Mouse (Mus musculus) hindbrain, embryonic 15.5 days (tissue): Measurements from ENCODE around the gene Dis3l2. TPM values are rescaled to one million over a fixed set of nuclear protein-coding genes. Genes with fewer than 3 reads are reported as not detected.

ENCODE experiments used
- ATAC-seq: fragments of 200-750 bp; cut with Nextera tagmentation; 2 replicates; pipeline ENCODE4 v1.8.0; 2017; ENCODE audit warnings: low read depth, moderate number of reproducible peaks, moderate TSS enrichment; ENCODE audit not compliant: low FRiP score
- H3K27ac ChIP-seq: fragments of 300-500 bp; sonication (generic); replicated peaks from 2 replicates; pipeline ENCODE4 v1.5.1; 2015; ENCODE audit warnings: mild to moderate bottlenecking, inconsistent platforms
- H3K27me3 ChIP-seq: fragments of 300-500 bp; sonication (generic); 2 replicates; pipeline ENCODE4 v1.6.1; 2015; ENCODE audit warnings: control low read depth, inconsistent platforms
- H3K36me3 ChIP-seq: fragments of 300-500 bp; sonication (generic); 2 replicates; pipeline ENCODE4 v1.6.1; 2015; ENCODE audit warnings: control low read depth, inconsistent platforms
- H3K4me1 ChIP-seq: fragments of 300-500 bp; sonication (generic); replicated peaks from 2 replicates; pipeline ENCODE4 v1.6.1; 2015; ENCODE audit warnings: control low read depth, inconsistent platforms
- H3K4me2 ChIP-seq: fragments of 300-500 bp; sonication (generic); 2 replicates; pipeline ENCODE4 v1.6.1; 2015; ENCODE audit warnings: moderate library complexity, mild to moderate bottlenecking, inconsistent platforms
- H3K4me3 ChIP-seq: fragments of 300-500 bp; sonication (generic); 2 replicates; pipeline ENCODE4 v1.5.1; 2015; ENCODE audit warnings: mild to moderate bottlenecking, inconsistent platforms
- H3K9ac ChIP-seq: fragments of 300-500 bp; sonication (generic); 2 replicates; pipeline ENCODE4 v1.6.1; 2015; ENCODE audit warnings: inconsistent platforms
- H3K9me3 ChIP-seq: fragments of 300-500 bp; sonication (generic); 2 replicates; pipeline ENCODE4 v1.6.1; 2016; ENCODE audit warnings: control low read depth, inconsistent platforms
- WGBS: fragments of 180-500 bp; shearing (Covaris S2); methylation state at CpG from one replicate; pipeline ENCODE4 v1.1.7; 2015; 5-methylcytosine and 5-hydroxymethylcytosine counted together
- polyA plus RNA-seq: library from polyadenylated mRNA; unstranded; fragments of >200 nt; fragmentation: Nextera tagmentation; extraction: Ambion mirVana; gene quantifications from 2 replicates; pipeline ENCODE4 v1.2.1, GENCODE M21; 2015

Gene Dis3l2
- polyA plus RNA-seq, 1 experiment from 2014 or later, result 38.1 TPM

GRCm38 (mm10) chr1:86736414-86736813 is 32.8 kb downstream of the Dis3l2 start:
- H3K36me3 ChIP-seq, result 0 out of 2 replicates have a peak, but pooled peaks cover 2% of the 10 kb centered on the region
- WGBS, result 97% methylated on average over 1 of the region's 1 CpGs

GRCm38 (mm10) chr1:86742896-86743295 is 39.3 kb downstream of the Dis3l2 start:
- WGBS, result 18% methylated on average over 3 of the region's 3 CpGs
- no peak for ATAC-seq
- Histone ChIP-seq H3K4me1 (no peaks in the 10 kb centered on the region), H3K36me3 (peaks cover 21% of the 10 kb centered on the region), H3K4me3 (no peak overlapping the region), H3K9ac (no peak overlapping the region), H3K4me2 (no peak overlapping the region), H3K27me3 (no peaks in the 10 kb centered on the region), H3K27ac (no peak overlapping the region), H3K9me3 (no peaks in the 10 kb centered on the region)

More at GRCm38 (mm10) chr1:86736414-86736813, 32.8 kb downstream of the Dis3l2 start:
- ATAC-seq, result no peak
- no peak overlapping the region for H3K27ac ChIP-seq
- H3K27me3 ChIP-seq, result no peaks in the 10 kb centered on the region
- no peaks in the 10 kb centered on the region for H3K4me1 ChIP-seq
- H3K4me2 ChIP-seq, result no peak overlapping the region
- H3K4me3 ChIP-seq, result no peak overlapping the region
- no peak overlapping the region for H3K9ac ChIP-seq
- no peaks in the 10 kb centered on the region for H3K9me3 ChIP-seq

DNA sequence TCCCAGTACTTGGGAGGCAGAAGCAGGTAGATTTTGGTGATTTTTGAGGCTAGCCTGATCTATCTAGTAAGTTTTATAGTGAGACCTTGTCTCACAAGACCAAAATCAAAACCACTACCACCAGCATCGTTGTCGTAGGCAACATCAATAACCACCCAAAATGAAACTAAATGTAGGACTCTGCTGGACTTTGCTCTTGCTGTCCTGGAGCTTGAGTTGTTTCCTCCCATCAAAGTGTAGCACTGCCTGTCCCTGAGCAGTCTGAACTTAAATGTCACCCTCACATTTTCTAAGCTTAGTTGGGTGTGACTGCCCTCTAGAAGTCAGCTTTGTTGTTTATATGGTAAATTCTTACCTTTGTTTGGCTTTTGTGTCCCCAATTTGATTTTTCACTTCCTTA is 43.4 kb downstream of the Dis3l2 start:
- no peak overlapping the region for H3K4me3 ChIP-seq
- H3K4me1 ChIP-seq, result no peaks in the 10 kb centered on the region
- 95% methylated on average over 2 of the region's 2 CpGs for WGBS
- peaks cover 38% of the 10 kb centered on the region for H3K36me3 ChIP-seq
- H3K4me2 ChIP-seq, result no peak overlapping the region
- H3K9ac ChIP-seq, result no peak overlapping the region
- no peak overlapping the region for H3K27ac ChIP-seq
- no peaks in the 10 kb centered on the region for H3K27me3 ChIP-seq
- H3K9me3 ChIP-seq, result no peaks in the 10 kb centered on the region
- ATAC-seq, result no peak

DNA sequence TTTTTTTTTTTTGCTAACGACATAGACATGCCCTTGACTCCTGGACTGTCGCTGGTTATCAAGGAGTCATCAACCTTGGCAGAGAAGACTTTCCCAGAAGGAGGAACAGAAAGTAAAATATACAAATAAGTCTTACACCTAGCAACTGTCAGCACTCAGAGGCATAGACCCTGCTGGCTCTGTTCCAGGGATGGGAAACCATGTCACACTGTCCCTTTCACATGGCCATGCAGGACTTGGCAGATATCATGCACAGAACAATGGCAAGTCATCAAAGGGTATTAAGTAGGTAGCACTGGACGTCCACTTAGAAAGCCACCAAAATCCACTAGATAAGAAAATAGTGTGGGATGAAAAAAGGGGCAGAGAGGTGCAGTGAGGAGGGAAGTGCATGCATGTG is 46.5 kb downstream of the Dis3l2 start:
- H3K27ac ChIP-seq, result no peak overlapping the region
- ATAC-seq, result no peak
- H3K9ac ChIP-seq, result no peak overlapping the region
- H3K4me2 ChIP-seq, result no peak overlapping the region
- H3K9me3 ChIP-seq, result no peaks in the 10 kb centered on the region
- no peak overlapping the region for H3K4me3 ChIP-seq
- 81% methylated on average over 3 of the region's 3 CpGs for WGBS
- H3K36me3 ChIP-seq, result peaks cover 36% of the 10 kb centered on the region
- H3K4me1 ChIP-seq, result no peaks in the 10 kb centered on the region
- no peaks in the 10 kb centered on the region for H3K27me3 ChIP-seq

DNA sequence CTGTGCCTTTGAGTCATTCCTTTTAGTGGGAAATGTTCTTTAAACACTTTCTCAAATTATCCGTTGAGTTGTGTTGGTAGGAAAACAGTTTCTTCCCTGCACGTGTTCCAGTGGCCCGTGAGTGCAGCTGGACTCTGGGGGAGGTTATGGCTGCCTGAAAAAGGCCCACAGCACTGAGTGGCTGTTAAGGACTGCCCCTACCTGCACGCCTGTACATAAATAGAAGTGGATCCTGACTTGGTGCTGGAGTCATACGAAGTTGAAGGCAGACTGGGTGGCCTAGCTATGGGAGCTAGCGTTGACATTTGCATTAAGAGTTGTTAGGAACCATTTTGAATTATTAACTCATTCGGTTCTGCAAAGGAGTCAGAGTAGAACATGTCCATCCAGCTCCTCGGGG is 49.8 kb downstream of the Dis3l2 start:
- Histone ChIP-seq H3K4me3 (no peak overlapping the region), H3K4me1 (no peaks in the 10 kb centered on the region), H3K9me3 (no peaks in the 10 kb centered on the region), H3K36me3 (peaks cover 21% of the 10 kb centered on the region; the same call in 1 of the 2 replicates), H3K27me3 (no peaks in the 10 kb centered on the region), H3K27ac (no peak overlapping the region), H3K9ac (no peak overlapping the region), H3K4me2 (no peak overlapping the region)
- no peak for ATAC-seq
- WGBS, result 90% methylated on average over 8 of the region's 8 CpGs

DNA sequence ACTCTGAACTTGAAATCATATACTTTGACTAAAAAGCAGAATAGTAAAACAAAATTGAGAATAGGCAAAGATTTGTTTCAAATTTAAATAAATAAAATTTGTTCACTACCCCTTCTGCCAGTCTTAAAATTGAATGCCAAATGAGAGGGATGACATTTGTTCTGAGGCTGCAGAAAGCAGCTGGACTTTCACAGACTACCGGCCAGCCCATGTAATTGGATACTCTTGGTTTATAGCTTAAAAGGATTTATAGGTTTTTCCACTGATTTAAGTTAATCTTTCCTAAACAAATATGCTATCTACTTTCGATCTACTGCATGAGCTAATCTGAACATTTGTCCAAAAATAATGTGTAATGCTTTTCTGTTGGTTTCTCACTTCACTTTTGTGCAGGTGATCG is 50.7 kb downstream of the Dis3l2 start:
- WGBS, result 93% methylated on average over 3 of the region's 3 CpGs
- ATAC-seq, result no peak
- H3K9me3 ChIP-seq, result no peaks in the 10 kb centered on the region
- H3K4me2 ChIP-seq, result no peak overlapping the region
- H3K9ac ChIP-seq, result no peak overlapping the region
- H3K27ac ChIP-seq, result no peak overlapping the region
- H3K4me1 ChIP-seq, result no peaks in the 10 kb centered on the region
- H3K36me3 ChIP-seq, result peaks cover 21% of the 10 kb centered on the region; the same call in 1 of the 2 replicates
- H3K27me3 ChIP-seq, result no peaks in the 10 kb centered on the region
- no peak overlapping the region for H3K4me3 ChIP-seq

- Histone ChIP-seq H3K9me3 (no peaks in the 10 kb centered on the region), H3K36me3 (peaks cover 15% of the 10 kb centered on the region; the same call in 1 of the 2 replicates), H3K27ac (no peak overlapping the region), H3K9ac (no peak overlapping the region), H3K4me1 (no peaks in the 10 kb centered on the region), H3K27me3 (no peaks in the 10 kb centered on the region), H3K4me2 (no peak overlapping the region), H3K4me3 (no peak overlapping the region)
- ATAC-seq, result no peak
- WGBS, result 77% methylated on average over 6 of the region's 6 CpGs
Observed at GRCm38 (mm10) chr1:86758091-86758490, 54.5 kb downstream of the Dis3l2 start.

DNA sequence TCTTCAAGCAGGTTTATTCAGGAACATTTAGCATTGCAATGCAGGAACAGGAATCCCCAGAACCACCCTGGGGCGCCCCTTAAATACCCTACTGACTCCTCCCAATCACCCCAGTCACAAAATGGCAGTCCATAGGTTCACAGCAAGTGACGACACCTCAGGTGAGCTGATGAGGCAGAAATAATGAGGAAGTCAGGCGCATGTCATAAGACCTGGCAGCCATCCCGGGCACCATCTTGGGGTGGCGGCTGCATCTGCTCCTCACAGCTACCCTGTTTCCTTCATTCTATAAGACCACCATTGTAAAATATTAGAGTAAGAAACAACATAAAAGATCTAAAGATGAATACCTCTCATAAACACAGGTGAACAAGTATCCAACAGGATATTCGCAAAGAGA is 58.6 kb downstream of the Dis3l2 start:
- Histone ChIP-seq H3K4me2 (no peak overlapping the region), H3K4me3 (no peak overlapping the region), H3K36me3 (peaks cover 14% of the 10 kb centered on the region; the same call in 1 of the 2 replicates), H3K9me3 (no peaks in the 10 kb centered on the region), H3K9ac (no peak overlapping the region), H3K27ac (no peak overlapping the region), H3K4me1 (no peaks in the 10 kb centered on the region), H3K27me3 (no peaks in the 10 kb centered on the region)
- WGBS, result 94% methylated on average over 6 of the region's 6 CpGs
- ATAC-seq, result no peak

DNA sequence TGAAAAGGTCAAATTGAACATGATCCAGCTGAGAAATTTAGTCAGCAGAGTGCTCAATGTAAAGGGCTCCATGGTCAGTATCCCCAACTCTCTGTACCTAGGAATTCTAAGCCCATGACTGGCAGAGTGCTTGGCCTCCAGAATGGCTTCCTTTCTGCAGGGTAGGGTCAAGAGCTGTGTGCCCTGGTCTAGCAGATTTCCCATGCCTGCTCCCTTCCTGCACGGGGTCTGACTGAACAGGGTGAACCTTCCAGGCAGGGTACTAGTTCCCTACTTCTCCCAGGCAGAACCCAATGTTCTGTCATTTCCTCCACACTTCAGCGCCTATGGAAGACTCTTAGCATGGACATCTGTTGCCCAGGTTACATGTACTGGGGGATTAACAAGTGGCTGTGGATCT is 97.6 kb downstream of the Dis3l2 start:
- Histone ChIP-seq H3K4me3 (no peak overlapping the region), H3K4me1 (no peaks in the 10 kb centered on the region), H3K4me2 (no peak overlapping the region), H3K9ac (no peak overlapping the region), H3K9me3 (no peaks in the 10 kb centered on the region), H3K36me3 (no peaks in the 10 kb centered on the region), H3K27ac (no peak overlapping the region), H3K27me3 (no peaks in the 10 kb centered on the region)
- no peak for ATAC-seq
- WGBS, result 91% methylated on average over 2 of the region's 2 CpGs

DNA sequence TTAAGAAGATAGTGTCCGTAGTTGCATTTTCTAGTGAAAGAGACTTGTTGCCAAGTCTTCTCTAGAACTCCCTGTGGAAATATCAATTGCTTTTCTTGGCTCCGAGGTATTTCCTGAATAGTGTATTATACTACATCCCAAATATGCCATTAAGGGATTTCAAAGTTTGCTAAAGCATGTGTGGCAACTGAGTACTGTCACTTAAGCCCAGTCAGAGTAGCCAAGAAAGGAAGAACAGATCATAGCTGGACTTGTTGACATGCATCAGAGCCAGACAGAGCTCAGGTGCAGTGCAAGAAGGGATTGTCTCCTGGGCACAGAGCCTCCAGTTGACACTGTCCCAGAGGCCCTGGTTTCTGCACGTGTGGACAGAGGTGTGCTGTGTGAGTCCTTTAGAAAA is 108.1 kb downstream of the Dis3l2 start:
- Histone ChIP-seq H3K9me3 (no peaks in the 10 kb centered on the region), H3K36me3 (no peaks in the 10 kb centered on the region), H3K27ac (no peak overlapping the region), H3K9ac (no peak overlapping the region), H3K4me3 (no peak overlapping the region), H3K4me1 (no peaks in the 10 kb centered on the region), H3K4me2 (no peak overlapping the region), H3K27me3 (no peaks in the 10 kb centered on the region)
- 71% methylated on average over 3 of the region's 3 CpGs for WGBS
- ATAC-seq, result no peak

DNA sequence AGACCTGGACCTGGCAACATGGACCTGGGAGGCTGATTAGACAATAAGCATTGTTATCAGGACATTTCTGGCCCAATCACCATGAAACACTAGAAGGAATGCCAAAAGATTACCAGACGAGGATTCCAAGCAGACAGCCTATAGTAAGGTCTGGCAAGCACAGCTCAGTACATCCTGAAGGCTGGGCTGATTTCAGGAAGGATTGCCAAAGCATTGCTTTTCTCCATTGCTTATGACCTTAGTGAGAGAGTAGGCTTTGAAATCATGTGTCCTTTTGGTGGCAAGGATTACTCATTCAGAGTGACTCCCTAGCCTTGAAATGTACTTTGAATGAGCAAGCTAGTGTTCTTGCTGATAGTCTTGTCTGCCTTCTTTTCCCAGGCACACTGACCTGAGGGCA is 118.7 kb downstream of the Dis3l2 start:
- 77% methylated on average over 1 of the region's 1 CpGs for WGBS
- peaks cover 5% of the 10 kb centered on the region; the same call in 1 of the 2 replicates for H3K36me3 ChIP-seq
- no peak overlapping the region for H3K27ac ChIP-seq
- H3K9ac ChIP-seq, result no peak overlapping the region
- no peak for ATAC-seq
- H3K4me3 ChIP-seq, result no peak overlapping the region
- no peak overlapping the region for H3K4me2 ChIP-seq
- H3K27me3 ChIP-seq, result no peaks in the 10 kb centered on the region
- no peaks in the 10 kb centered on the region for H3K4me1 ChIP-seq
- no peaks in the 10 kb centered on the region for H3K9me3 ChIP-seq

GRCm38 (mm10) chr1:86834351-86834987 is 130.9 kb downstream of the Dis3l2 start:
- no peaks in the 10 kb centered on the region for H3K9me3 ChIP-seq
- no peak overlapping the region for H3K4me3 ChIP-seq
- H3K4me2 ChIP-seq, result no peak overlapping the region
- WGBS, result 76% methylated on average over 2 of the region's 2 CpGs
- H3K4me1 ChIP-seq, result no peaks in the 10 kb centered on the region
- no peaks in the 10 kb centered on the region for H3K27me3 ChIP-seq
- no peak for ATAC-seq
- no peaks in the 10 kb centered on the region for H3K36me3 ChIP-seq
- H3K9ac ChIP-seq, result no peak overlapping the region
- no peak overlapping the region for H3K27ac ChIP-seq

- no peaks in the 10 kb centered on the region for H3K4me1 ChIP-seq
- no peaks in the 10 kb centered on the region for H3K9me3 ChIP-seq
- H3K36me3 ChIP-seq, result no peaks in the 10 kb centered on the region
- H3K9ac ChIP-seq, result no peak overlapping the region
- no peak for ATAC-seq
- H3K4me3 ChIP-seq, result no peak overlapping the region
- 91% methylated on average over 2 of the region's 2 CpGs for WGBS
- no peak overlapping the region for H3K4me2 ChIP-seq
- H3K27me3 ChIP-seq, result no peaks in the 10 kb centered on the region
- H3K27ac ChIP-seq, result no peak overlapping the region; the same call in 1 of the 2 replicates
Observed at GRCm38 (mm10) chr1:86834988-86835387, 131.4 kb downstream of the Dis3l2 start.
